Mouse (Mus musculus) left cerebral cortex, postnatal 25 days (tissue): ENCODE results near the gene Rad51b. TPM values are rescaled to one million over a fixed set of nuclear protein-coding genes. Genes with fewer than 3 reads are reported as not detected.
A peak's percentile ranks its signal among the peaks of the same experiment; 100 is the strongest.

Experiments
- DNase-seq, 2 experiments: peaks; one replicate each; pipeline ENCODE4 v3.0.0; 2022; ENCODE audit warnings: low spot score in 2 of 2, mixed read lengths in 1 of 2
- intact Hi-C: fragments of 180-260 bp; cut with DNase I; formaldehyde crosslinking; loops from one replicate; pipeline ENCODE4 v1.15.1; 2025
- total RNA-seq, 2 experiments: library from RNA; stranded (reverse); gene quantifications; 2 replicates each; pipeline ENCODE4 v1.2.3; 2021

Rad51b gene
- total RNA-seq, 2 experiments from 2014 or later = 0.32 TPM; not detected in 1

GRCm38 (mm10) chr12:79619009-79619408, 321.9 kb downstream of the Rad51b start:
- intact Hi-C loops = loop anchor here (10.0 kb wide), 1 partner anchor 306 kb away; no protein-coding TSS in a partner anchor

GRCm38 (mm10) chr12:79620693-79621092, 323.6 kb downstream of the Rad51b start:
- intact Hi-C loops = no loop called here

More at GRCm38 (mm10) chr12:79619009-79619408, 321.9 kb downstream of the Rad51b start:
- no peak for DNase-seq

GRCm38 (mm10) chr12:79623308-79623707, 326.2 kb downstream of the Rad51b start:
- intact Hi-C loops = no loop called here

More at GRCm38 (mm10) chr12:79620693-79621092, 323.6 kb downstream of the Rad51b start:
- DNase-seq = no peak

GRCm38 (mm10) chr12:79625699-79626554, 328.8 kb downstream of the Rad51b start:
- no peak for DNase-seq
- intact Hi-C loops = no loop called here

More at GRCm38 (mm10) chr12:79623308-79623707, 326.2 kb downstream of the Rad51b start:
- DNase-seq = no peak

- intact Hi-C loops = no loop called here
Measured at GRCm38 (mm10) chr12:79626555-79627080, 329.5 kb downstream of the Rad51b start.

GRCm38 (mm10) chr12:79627351-79628120, 330.5 kb downstream of the Rad51b start:
- no peak for DNase-seq
- intact Hi-C loops = no loop called here

More at GRCm38 (mm10) chr12:79626555-79627080, 329.5 kb downstream of the Rad51b start:
- no peak for DNase-seq

GRCm38 (mm10) chr12:79628121-79628774, 331.2 kb downstream of the Rad51b start:
- intact Hi-C loops = no loop called here
- DNase-seq = no peak

- no peak for DNase-seq
- intact Hi-C loops = no loop called here
Measured at GRCm38 (mm10) chr12:79629945-79630850, 333.1 kb downstream of the Rad51b start.

- intact Hi-C loops = no loop called here
- peak in 1 of 2 experiments; percentile 26 for DNase-seq
Measured at GRCm38 (mm10) chr12:79633458-79634106, 336.5 kb downstream of the Rad51b start.

GRCm38 (mm10) chr12:79641570-79642285, 344.6 kb downstream of the Rad51b start:
- intact Hi-C loops = no loop called here
- no peak for DNase-seq

GRCm38 (mm10) chr12:79642715-79643114, 345.6 kb downstream of the Rad51b start:
- intact Hi-C loops = no loop called here
- peak in 1 of 2 experiments; percentile 35 for DNase-seq

GRCm38 (mm10) chr12:79645656-79646055, 348.6 kb downstream of the Rad51b start:
- intact Hi-C loops = no loop called here
- no peak for DNase-seq

- DNase-seq = no peak
- intact Hi-C loops = no loop called here
Measured at GRCm38 (mm10) chr12:79646646-79647164, 349.6 kb downstream of the Rad51b start.

GRCm38 (mm10) chr12:79647382-79647781, 350.3 kb downstream of the Rad51b start:
- no peak for DNase-seq
- intact Hi-C loops = no loop called here

- intact Hi-C loops = no loop called here
Measured at GRCm38 (mm10) chr12:79647976-79648375, 350.9 kb downstream of the Rad51b start.

GRCm38 (mm10) chr12:79648812-79649700, 352.0 kb downstream of the Rad51b start:
- no peak for DNase-seq
- intact Hi-C loops = no loop called here

More at GRCm38 (mm10) chr12:79647976-79648375, 350.9 kb downstream of the Rad51b start:
- no peak for DNase-seq
